Mouse (Mus musculus): ENCODE results near the gene Gm973. TPM values are rescaled to one million over a fixed set of nuclear protein-coding genes. Genes with fewer than 3 reads are reported as not detected.
A peak's percentile ranks its signal among the peaks of the same experiment; 100 is the strongest.

Gm973 gene
- total and polyA plus RNA-seq, 3 experiments: 0.23 TPM; not detected in 2

DNA sequence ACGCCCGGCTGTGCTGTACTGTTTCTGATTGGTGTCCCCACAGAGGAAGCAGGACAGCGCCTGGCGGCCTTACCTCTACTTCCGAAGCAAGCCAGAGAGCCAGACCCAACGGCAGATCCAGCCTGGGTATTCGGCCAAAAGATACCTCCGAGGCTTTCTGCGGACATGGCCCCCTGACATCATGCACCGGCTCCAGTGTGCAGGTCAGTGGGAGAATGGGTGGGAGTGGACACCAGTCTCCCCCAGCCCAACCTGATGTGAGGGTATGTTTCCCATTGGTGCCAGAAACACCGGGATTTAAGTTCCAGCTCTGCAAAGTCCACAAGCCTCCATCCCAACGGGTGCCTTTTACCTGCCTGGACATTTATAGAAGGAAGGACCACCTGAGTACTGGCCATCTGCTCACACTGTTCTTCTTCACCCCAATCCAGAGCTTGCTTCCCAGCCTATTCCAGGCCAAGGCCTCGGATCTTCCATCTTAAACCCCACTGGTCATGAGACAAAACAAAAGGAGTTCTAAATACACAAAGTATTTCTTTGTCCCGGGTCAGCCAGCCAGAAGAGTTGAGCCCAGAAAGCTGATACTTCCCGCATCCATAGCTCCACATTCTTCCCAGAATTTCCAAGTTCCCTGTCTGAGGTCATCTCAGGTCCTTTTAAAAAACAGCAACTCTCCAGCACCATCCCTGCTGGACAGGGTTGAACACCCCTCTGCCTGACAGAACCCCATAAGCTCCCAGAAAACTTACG, 25.4 kb downstream of the Gm973 start:
- H3K27me3 ChIP-seq (ENCODE audit: control insufficient read depth in 1 of 2, insufficient read depth in 2 of 2, low read length in 2 of 2): peaks cover 2 to 10% of the 10 kb centered on the region in 2 experiments; a peak in 3 of 4 replicates
- H3K36me3 ChIP-seq (ENCODE audit: control insufficient read depth in 1 of 2, insufficient read depth in 2 of 2, low read length in 2 of 2): no peaks in the 10 kb centered on the region
- peaks cover 0 to 3% of the 10 kb centered on the region in 2 experiments; a peak in 1 of 4 replicates for H3K4me1 ChIP-seq (ENCODE audit: control insufficient read depth in 1 of 2, insufficient read depth in 2 of 2, low read length in 2 of 2)
- no peaks in the 10 kb centered on the region for H3K9me3 ChIP-seq (replicated peaks; ENCODE audit: insufficient read depth, low read length)
- H3K4me3 ChIP-seq (ENCODE audit: control insufficient read depth in 1 of 2, insufficient read depth in 1 of 2, low read depth in 2 of 2, low read length in 2 of 2): no peak overlapping the region
- H3K9ac ChIP-seq (ENCODE audit: control insufficient read depth, low read depth, low read length, poor library complexity, severe bottlenecking): no peak overlapping the region
- DNase-seq (ENCODE audit: low read depth, low spot score): no peak
- no peak for TF ChIP-seq CHD1 (IDR thresholded peaks at IDR 0.05; ENCODE audit: low read depth, low read length)
- TF ChIP-seq MXI1 (IDR thresholded peaks at IDR 0.05; ENCODE audit: low read depth, low read length): no peak
- TF ChIP-seq ZMIZ1 (IDR thresholded peaks at IDR 0.05; ENCODE audit: low read depth, low read length): no peak
- TF ChIP-seq GATA1 (IDR thresholded peaks at IDR 0.05; ENCODE audit: low read depth, low read length): no peak
- no peak for TF ChIP-seq UBTF (IDR thresholded peaks at IDR 0.05; ENCODE audit: borderline replicate concordance, insufficient read depth, low read depth, low read length)
- no peak for TF ChIP-seq RCOR1 (IDR thresholded peaks at IDR 0.05; ENCODE audit: low read depth, low read length)
- TF ChIP-seq JUND (IDR thresholded peaks at IDR 0.05; ENCODE audit: low read depth, low read length): no peak
- no peak for TF ChIP-seq USF2 (IDR thresholded peaks at IDR 0.05; ENCODE audit: borderline replicate concordance in 1 of 2, insufficient read depth in 1 of 2, low read depth in 1 of 2, low read length in 2 of 2)
- no peak for TF ChIP-seq TAL1 (IDR thresholded peaks at IDR 0.05; ENCODE audit: low read length)
- no peak for TF ChIP-seq TBP (IDR thresholded peaks at IDR 0.05; ENCODE audit: low read depth, low read length)
- no peak for TF ChIP-seq ZC3H11A (IDR thresholded peaks at IDR 0.05; ENCODE audit: low read depth, low read length)
- no peak for TF ChIP-seq MAFK (IDR thresholded peaks at IDR 0.05; ENCODE audit: borderline replicate concordance, low read depth, low read length)
- no peak for TF ChIP-seq MAX (IDR thresholded peaks at IDR 0.05; ENCODE audit: low read length)
- H3K79me2 ChIP-seq (ENCODE audit: control insufficient read depth, insufficient read depth, low read length, poor library complexity): no peaks in the 10 kb centered on the region
- H3K27ac ChIP-seq (ENCODE audit: control insufficient read depth, low read depth, low read length): no peak overlapping the region

DNA sequence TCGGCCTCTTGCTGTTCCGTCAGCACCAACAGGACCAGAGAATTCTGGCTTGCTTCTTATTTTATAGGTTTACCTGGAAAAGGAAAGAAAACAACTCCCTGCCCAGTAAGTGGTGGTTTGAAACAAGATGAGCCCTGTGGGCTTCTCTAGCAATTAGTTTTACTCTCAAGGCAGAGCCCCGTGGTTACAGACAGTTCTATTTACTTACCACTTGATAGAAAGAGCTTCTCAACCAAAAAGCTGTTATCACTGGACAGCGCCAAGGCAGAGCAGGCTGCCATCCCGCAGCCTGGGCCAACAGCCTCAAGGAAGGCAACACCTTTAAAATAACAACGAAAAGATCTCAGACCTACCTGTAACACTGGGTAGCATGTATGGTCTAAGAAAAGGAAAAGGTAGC, 26.2 kb downstream of the Gm973 start:
- H3K4me1 ChIP-seq (ENCODE audit: control insufficient read depth in 1 of 2, insufficient read depth in 2 of 2, low read length in 2 of 2): peaks cover 0 to 3% of the 10 kb centered on the region in 2 experiments; a peak in 1 of 4 replicates

More for the DNA sequence above, 26.2 kb downstream of the Gm973 start:
- TF ChIP-seq MAX (IDR thresholded peaks at IDR 0.05; ENCODE audit: low read length) (no peak), MAFK (IDR thresholded peaks at IDR 0.05; ENCODE audit: borderline replicate concordance, low read depth, low read length) (no peak), ZNF384 (IDR thresholded peaks at IDR 0.05; ENCODE audit: low read depth, low read length) (no peak), JUND (IDR thresholded peaks at IDR 0.05; ENCODE audit: low read depth, low read length) (no peak), SIN3A (IDR thresholded peaks at IDR 0.05; ENCODE audit: low read length) (no peak), KAT2A (conservative IDR thresholded peaks at IDR 0.05; ENCODE audit: low read depth, low read length) (no peak), UBTF (IDR thresholded peaks at IDR 0.05; ENCODE audit: borderline replicate concordance, insufficient read depth, low read depth, low read length) (no peak), E2F4 (IDR thresholded peaks at IDR 0.05; ENCODE audit: borderline replicate concordance, low read depth, low read length) (no peak), TCF12 (IDR thresholded peaks at IDR 0.05; ENCODE audit: low read depth, low read length) (no peak), ZKSCAN1 (IDR thresholded peaks at IDR 0.05; ENCODE audit: low read depth, low read length) (no peak), CHD2 (IDR thresholded peaks at IDR 0.05; ENCODE audit: low read length) (no peak), EP300 (IDR thresholded peaks at IDR 0.05; ENCODE audit: low read depth in 1 of 2, low read length in 2 of 2) (no peak), MYC (IDR thresholded peaks at IDR 0.05; ENCODE audit: low read depth, low read length) (no peak), RAD21 (IDR thresholded peaks at IDR 0.05; ENCODE audit: low read depth, low read length) (no peak), ETS1 (IDR thresholded peaks at IDR 0.05; ENCODE audit: low read depth, low read length) (no peak), USF1 (IDR thresholded peaks at IDR 0.05; ENCODE audit: low read depth, low read length) (no peak)
- DNase-seq (ENCODE audit: low read depth, low spot score): peak; percentile 13
- Histone ChIP-seq H3K27ac (ENCODE audit: control insufficient read depth, low read depth, low read length) (no peak overlapping the region), H3K9me3 (replicated peaks; ENCODE audit: insufficient read depth, low read length) (no peaks in the 10 kb centered on the region), H3K36me3 (ENCODE audit: control insufficient read depth in 1 of 2, insufficient read depth in 2 of 2, low read length in 2 of 2) (no peaks in the 10 kb centered on the region), H3K9ac (ENCODE audit: control insufficient read depth, low read depth, low read length, poor library complexity, severe bottlenecking) (no peak overlapping the region), H3K4me3 (ENCODE audit: control insufficient read depth in 1 of 2, insufficient read depth in 1 of 2, low read depth in 2 of 2, low read length in 2 of 2) (no peak overlapping the region), H3K27me3 (ENCODE audit: control insufficient read depth in 1 of 2, insufficient read depth in 2 of 2, low read length in 2 of 2) (peaks cover 2 to 13% of the 10 kb centered on the region in 2 experiments; a peak in 3 of 4 replicates), H3K79me2 (ENCODE audit: control insufficient read depth, insufficient read depth, low read length, poor library complexity) (no peaks in the 10 kb centered on the region)

Data from MEL (cell line).